Mouse (Mus musculus): ENCODE results near the gene Creb3l2. TPM values are rescaled to one million over a fixed set of nuclear protein-coding genes. Genes with fewer than 3 reads are reported as not detected.

The Creb3l2 gene
- polyA plus RNA-seq, 1 experiment, result 0.01 TPM

- Histone ChIP-seq H3K4me3 (replicated peaks) (no peak overlapping the region), H3K27me3 (ENCODE audit: control insufficient read depth) (no peaks in the 10 kb centered on the region), H3K36me3 (ENCODE audit: control insufficient read depth) (no peaks in the 10 kb centered on the region), H3K9me3 (ENCODE audit: control insufficient read depth, low read length) (no peaks in the 10 kb centered on the region), H3K4me1 (ENCODE audit: control insufficient read depth) (no peaks in the 10 kb centered on the region)
- TF ChIP-seq TAL1 (IDR thresholded peaks at IDR 0.05; ENCODE audit: low read length), result no peak
- no peak for TF ChIP-seq GATA1 (IDR thresholded peaks at IDR 0.05; ENCODE audit: low read length)
Observed at GRCm38 (mm10) chr6:37451664-37452063, 9.7 kb upstream of the Creb3l2 start.

GRCm38 (mm10) chr6:37447704-37448466, 5.9 kb upstream of the Creb3l2 start:
- H3K4me1 ChIP-seq (ENCODE audit: control insufficient read depth), result peaks cover 2% of the 10 kb centered on the region
- H3K36me3 ChIP-seq (ENCODE audit: control insufficient read depth), result no peaks in the 10 kb centered on the region
- H3K4me3 ChIP-seq (replicated peaks), result no peak overlapping the region
- TF ChIP-seq GATA1 (IDR thresholded peaks at IDR 0.05; ENCODE audit: low read length), result no peak
- no peak for TF ChIP-seq TAL1 (IDR thresholded peaks at IDR 0.05; ENCODE audit: low read length)
- H3K27me3 ChIP-seq (ENCODE audit: control insufficient read depth), result no peaks in the 10 kb centered on the region
- H3K9me3 ChIP-seq (ENCODE audit: control insufficient read depth, low read length), result no peaks in the 10 kb centered on the region

GRCm38 (mm10) chr6:37442781-37443180, 835 bp upstream of the Creb3l2 start:
- H3K4me3 ChIP-seq (replicated peaks), result peak overlapping the region; percentile 76

GRCm38 (mm10) chr6:37441251-37442011, 515 bp downstream of the Creb3l2 start:
- no peak for TF ChIP-seq GATA1 (IDR thresholded peaks at IDR 0.05; ENCODE audit: low read length)
- no peak for TF ChIP-seq TAL1 (IDR thresholded peaks at IDR 0.05; ENCODE audit: low read length)

More at GRCm38 (mm10) chr6:37442781-37443180, 835 bp upstream of the Creb3l2 start:
- TF ChIP-seq GATA1 (IDR thresholded peaks at IDR 0.05; ENCODE audit: low read length), result no peak
- no peak for TF ChIP-seq TAL1 (IDR thresholded peaks at IDR 0.05; ENCODE audit: low read length)
- Histone ChIP-seq H3K27me3 (ENCODE audit: control insufficient read depth) (peaks cover 13% of the 10 kb centered on the region), H3K4me1 (ENCODE audit: control insufficient read depth) (peaks cover 25% of the 10 kb centered on the region), H3K9me3 (ENCODE audit: control insufficient read depth, low read length) (no peaks in the 10 kb centered on the region), H3K36me3 (ENCODE audit: control insufficient read depth) (no peaks in the 10 kb centered on the region)

GRCm38 (mm10) chr6:37440491-37441250, 1.3 kb downstream of the Creb3l2 start:
- no peak for TF ChIP-seq GATA1 (IDR thresholded peaks at IDR 0.05; ENCODE audit: low read length)
- TF ChIP-seq TAL1 (IDR thresholded peaks at IDR 0.05; ENCODE audit: low read length), result no peak
- H3K4me1 ChIP-seq (ENCODE audit: control insufficient read depth), result peaks cover 25% of the 10 kb centered on the region
- peak overlapping the region; percentile 76 for H3K4me3 ChIP-seq (replicated peaks)
- no peaks in the 10 kb centered on the region; the same call in 1 of the 2 replicates for H3K36me3 ChIP-seq (ENCODE audit: control insufficient read depth)
- H3K27me3 ChIP-seq (ENCODE audit: control insufficient read depth), result peaks cover 13% of the 10 kb centered on the region
- no peaks in the 10 kb centered on the region for H3K9me3 ChIP-seq (ENCODE audit: control insufficient read depth, low read length)

More at GRCm38 (mm10) chr6:37441251-37442011, 515 bp downstream of the Creb3l2 start:
- Histone ChIP-seq H3K27me3 (ENCODE audit: control insufficient read depth) (peaks cover 13% of the 10 kb centered on the region), H3K9me3 (ENCODE audit: control insufficient read depth, low read length) (no peaks in the 10 kb centered on the region), H3K36me3 (ENCODE audit: control insufficient read depth) (no peaks in the 10 kb centered on the region; the same call in 1 of the 2 replicates), H3K4me1 (ENCODE audit: control insufficient read depth) (peaks cover 25% of the 10 kb centered on the region), H3K4me3 (replicated peaks) (peak overlapping the region; percentile 76)

GRCm38 (mm10) chr6:37439676-37440490, 2.1 kb downstream of the Creb3l2 start:
- TF ChIP-seq TAL1 (IDR thresholded peaks at IDR 0.05; ENCODE audit: low read length) (no peak), GATA1 (IDR thresholded peaks at IDR 0.05; ENCODE audit: low read length) (no peak)
- peak overlapping the region; percentile 76 for H3K4me3 ChIP-seq (replicated peaks)

GRCm38 (mm10) chr6:37438510-37438909, 3.4 kb downstream of the Creb3l2 start:
- H3K9me3 ChIP-seq (ENCODE audit: control insufficient read depth, low read length), result no peaks in the 10 kb centered on the region
- H3K36me3 ChIP-seq (ENCODE audit: control insufficient read depth), result no peaks in the 10 kb centered on the region; the same call in 1 of the 2 replicates
- H3K4me3 ChIP-seq (replicated peaks), result no peak overlapping the region
- H3K4me1 ChIP-seq (ENCODE audit: control insufficient read depth), result peaks cover 25% of the 10 kb centered on the region
- no peak for TF ChIP-seq TAL1 (IDR thresholded peaks at IDR 0.05; ENCODE audit: low read length)
- no peak for TF ChIP-seq GATA1 (IDR thresholded peaks at IDR 0.05; ENCODE audit: low read length)
- H3K27me3 ChIP-seq (ENCODE audit: control insufficient read depth), result peaks cover 13% of the 10 kb centered on the region

More at GRCm38 (mm10) chr6:37439676-37440490, 2.1 kb downstream of the Creb3l2 start:
- H3K9me3 ChIP-seq (ENCODE audit: control insufficient read depth, low read length), result no peaks in the 10 kb centered on the region
- H3K36me3 ChIP-seq (ENCODE audit: control insufficient read depth), result no peaks in the 10 kb centered on the region; the same call in 1 of the 2 replicates
- H3K27me3 ChIP-seq (ENCODE audit: control insufficient read depth), result peaks cover 13% of the 10 kb centered on the region
- peaks cover 25% of the 10 kb centered on the region for H3K4me1 ChIP-seq (ENCODE audit: control insufficient read depth)

GRCm38 (mm10) chr6:37437086-37437485, 4.9 kb downstream of the Creb3l2 start:
- TF ChIP-seq GATA1 (IDR thresholded peaks at IDR 0.05; ENCODE audit: low read length) (no peak), TAL1 (IDR thresholded peaks at IDR 0.05; ENCODE audit: low read length) (no peak)
- Histone ChIP-seq H3K27me3 (ENCODE audit: control insufficient read depth) (peaks cover 13% of the 10 kb centered on the region), H3K9me3 (ENCODE audit: control insufficient read depth, low read length) (no peaks in the 10 kb centered on the region), H3K4me3 (replicated peaks) (no peak overlapping the region), H3K4me1 (ENCODE audit: control insufficient read depth) (peaks cover 17% of the 10 kb centered on the region), H3K36me3 (ENCODE audit: control insufficient read depth) (no peaks in the 10 kb centered on the region; the same call in 1 of the 2 replicates)
